Mouse (Mus musculus): ENCODE data around the gene Hist1h3d.
"Not testable (repeated sequence)": the region's sequence is repeated elsewhere in the genome, so short reads cannot be mapped to it uniquely, and the experiment has no call there.

Hist1h3d gene

GRCm38 (mm10) chr13:23542999-23543607 is 32.5 kb upstream of the Hist1h3d start, which contains the start of gene Hist1h2bh:
TSS of gene Hist1h2bh (minus strand) at chr13:23543392.
- peak; percentile 72 for DNase-seq

- peak; percentile 80 for DNase-seq
These were observed 31.4 kb upstream of the Hist1h3d start, which contains the start of gene Hist1h3f for GRCm38 (mm10) chr13:23543965-23544786. TSS of gene Hist1h3f (plus strand) at chr13:23544052.

GRCm38 (mm10) chr13:23544787-23545120 is 30.8 kb upstream of the Hist1h3d start:
- DNase-seq = not testable (repeated sequence)

- DNase-seq = no peak
These were observed 28.9 kb upstream of the Hist1h3d start for GRCm38 (mm10) chr13:23546694-23547093.

GRCm38 (mm10) chr13:23550761-23551145 is 24.8 kb upstream of the Hist1h3d start:
- DNase-seq = no peak

GRCm38 (mm10) chr13:23551146-23551834 is 24.3 kb upstream of the Hist1h3d start, which contains the start of gene Hist1h4f:
TSS of gene Hist1h4f (minus strand) at chr13:23551648.
- peak; percentile 91 for DNase-seq

- DNase-seq = no peak
These were observed 23.3 kb upstream of the Hist1h3d start for GRCm38 (mm10) chr13:23551931-23552914.

- DNase-seq = no peak
These were observed 22.6 kb upstream of the Hist1h3d start, which contains the start of gene Hist1h1d for GRCm38 (mm10) chr13:23552962-23553361. TSS of gene Hist1h1d (plus strand) at chr13:23553262.

GRCm38 (mm10) chr13:23554393-23554792 is 21.2 kb upstream of the Hist1h3d start:
- DNase-seq = no peak

GRCm38 (mm10) chr13:23554925-23555838 is 20.4 kb upstream of the Hist1h3d start:
- DNase-seq = peak; percentile 93

GRCm38 (mm10) chr13:23555839-23556416 is 19.6 kb upstream of the Hist1h3d start:
- peak; percentile 76 for DNase-seq

GRCm38 (mm10) chr13:23556906-23557305 is 18.7 kb upstream of the Hist1h3d start:
- DNase-seq = no peak

GRCm38 (mm10) chr13:23560699-23561098 is 14.9 kb upstream of the Hist1h3d start:
- DNase-seq = not testable (repeated sequence)

GRCm38 (mm10) chr13:23561531-23561882 is 14.1 kb upstream of the Hist1h3d start:
- not testable (repeated sequence) for DNase-seq

GRCm38 (mm10) chr13:23561883-23562659 is 13.5 kb upstream of the Hist1h3d start, which contains the start of gene Hist1h3e:
TSS of gene Hist1h3e (minus strand) at chr13:23562369.
- DNase-seq = peak; percentile 90

GRCm38 (mm10) chr13:23562699-23563462 is 12.7 kb upstream of the Hist1h3d start:
- DNase-seq = no peak

GRCm38 (mm10) chr13:23564482-23564881 is 11.1 kb upstream of the Hist1h3d start:
- DNase-seq = no peak

GRCm38 (mm10) chr13:23570261-23571021 is 5.1 kb upstream of the Hist1h3d start:
- DNase-seq = not testable (repeated sequence)

Data from thymus, postnatal 14 days (tissue).